Mouse (Mus musculus): ENCODE measurements around the gene Fgl2. TPM values are rescaled to one million over a fixed set of nuclear protein-coding genes. Genes with fewer than 3 reads are reported as not detected.

Fgl2 gene
- polyA plus RNA-seq, 1 experiment from 2014 or later: 1.5 TPM

DNA sequence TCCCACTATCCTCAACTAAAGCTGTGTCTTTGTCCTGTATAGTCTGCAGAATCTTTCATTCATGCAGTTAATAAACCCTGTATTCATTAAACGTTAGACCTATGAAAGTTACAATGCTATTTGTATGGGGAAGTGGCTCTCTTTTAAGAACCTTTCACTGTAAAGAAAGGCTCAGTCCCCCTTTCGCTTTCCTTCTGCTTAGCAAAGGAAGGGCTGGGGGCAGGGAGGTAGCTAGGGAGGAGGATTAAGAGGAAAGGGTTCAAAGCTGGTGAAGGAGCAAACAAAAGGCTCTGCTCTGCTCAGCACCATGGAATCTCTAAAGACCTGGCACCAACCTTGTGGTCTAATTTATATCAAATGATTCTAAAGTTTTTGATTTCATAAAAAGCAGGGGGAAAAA is 4.9 kb upstream of the Fgl2 start:
- H3K9me3 ChIP-seq (replicated peaks): no peaks in the 10 kb centered on the region
- ATAC-seq: no peak
- H3K4me3 ChIP-seq: no peak overlapping the region
- no peaks in the 10 kb centered on the region for H3K36me3 ChIP-seq
- 36% methylated on average over 2 of the region's 2 CpGs for WGBS (ENCODE audit: insufficient replicate concordance)
- H3K4me1 ChIP-seq: peaks cover 3% of the 10 kb centered on the region; the same call in 1 of the 2 replicates
- peaks cover 5% of the 10 kb centered on the region; the same call in 1 of the 2 replicates for H3K27me3 ChIP-seq (replicated peaks)
- no peak overlapping the region for H3K9ac ChIP-seq
- no peak overlapping the region for H3K27ac ChIP-seq
- H3K4me2 ChIP-seq: no peak overlapping the region

DNA sequence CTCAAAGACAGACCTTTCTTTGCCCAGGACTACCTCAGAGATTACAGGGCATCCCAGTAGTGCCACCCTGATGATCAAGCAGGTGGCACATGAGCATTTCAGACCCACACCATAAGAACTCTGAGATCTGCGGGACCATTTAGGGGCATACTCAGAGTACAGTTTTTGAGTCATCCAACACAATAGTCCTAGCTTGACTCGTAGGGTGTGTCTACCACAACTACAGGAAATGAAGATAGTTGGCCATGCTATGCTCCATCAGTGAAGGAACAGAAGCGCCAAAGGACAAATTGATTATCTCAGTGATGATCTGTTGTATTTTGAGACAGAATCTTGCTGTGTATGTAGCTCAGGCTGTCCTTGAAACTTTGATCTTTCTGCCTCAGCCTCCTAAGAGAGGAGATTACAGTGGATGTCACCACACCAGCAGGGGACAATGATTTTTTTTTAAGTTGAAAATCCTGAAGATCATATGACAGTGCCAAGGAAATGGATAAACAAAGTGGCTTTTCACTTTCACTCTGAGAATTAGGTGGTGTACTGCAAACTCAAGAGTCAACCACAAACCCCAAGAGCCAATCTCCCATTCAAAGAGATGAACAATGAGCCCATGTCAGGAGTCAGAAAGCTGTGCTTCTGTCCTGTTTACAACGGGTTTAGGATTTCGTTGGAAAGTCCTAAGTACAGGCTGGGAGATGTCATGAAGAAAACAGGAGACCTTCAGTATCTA is 2.1 kb upstream of the Fgl2 start:
- Histone ChIP-seq H3K9ac (no peak overlapping the region), H3K36me3 (no peaks in the 10 kb centered on the region), H3K27ac (no peak overlapping the region), H3K4me1 (peaks cover 8% of the 10 kb centered on the region; the same call in 1 of the 2 replicates), H3K4me2 (no peak overlapping the region), H3K27me3 (replicated peaks) (peaks cover 11% of the 10 kb centered on the region; the same call in 1 of the 2 replicates), H3K9me3 (replicated peaks) (no peaks in the 10 kb centered on the region), H3K4me3 (no peak overlapping the region)
- ATAC-seq: no peak
- WGBS (ENCODE audit: insufficient replicate concordance): 66% methylated on average over 5 of the region's 5 CpGs

DNA sequence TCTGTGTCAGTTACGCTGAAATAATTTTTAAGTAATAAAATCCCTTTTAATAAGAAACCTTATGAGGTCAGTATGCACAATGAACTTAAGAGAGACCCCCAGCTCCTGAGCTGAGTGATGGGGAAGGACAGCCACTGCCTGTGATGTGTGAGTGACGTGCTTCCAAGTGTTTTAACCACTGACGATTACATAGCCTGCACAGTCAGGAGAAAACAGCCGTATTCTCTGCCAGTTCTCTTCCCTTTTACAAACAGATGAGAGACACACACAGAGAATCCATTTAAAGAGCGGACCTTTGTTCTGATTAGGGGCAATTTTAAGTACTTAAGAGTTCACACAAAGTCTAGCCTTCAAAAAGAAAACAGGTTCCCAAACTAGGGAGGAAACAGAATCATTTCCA is 522 bp upstream of the Fgl2 start:
- no peaks in the 10 kb centered on the region for H3K9me3 ChIP-seq (replicated peaks)
- no peak overlapping the region for H3K9ac ChIP-seq
- peaks cover 11% of the 10 kb centered on the region; the same call in 1 of the 2 replicates for H3K27me3 ChIP-seq (replicated peaks)
- peak overlapping the region; percentile 71 for H3K4me2 ChIP-seq
- no peak overlapping the region for H3K27ac ChIP-seq
- ATAC-seq: no peak
- 36% methylated on average over 5 of the region's 5 CpGs for WGBS (ENCODE audit: insufficient replicate concordance)
- no peak overlapping the region for H3K4me3 ChIP-seq
- H3K36me3 ChIP-seq: no peaks in the 10 kb centered on the region
- H3K4me1 ChIP-seq: peaks cover 8% of the 10 kb centered on the region; the same call in 1 of the 2 replicates

DNA sequence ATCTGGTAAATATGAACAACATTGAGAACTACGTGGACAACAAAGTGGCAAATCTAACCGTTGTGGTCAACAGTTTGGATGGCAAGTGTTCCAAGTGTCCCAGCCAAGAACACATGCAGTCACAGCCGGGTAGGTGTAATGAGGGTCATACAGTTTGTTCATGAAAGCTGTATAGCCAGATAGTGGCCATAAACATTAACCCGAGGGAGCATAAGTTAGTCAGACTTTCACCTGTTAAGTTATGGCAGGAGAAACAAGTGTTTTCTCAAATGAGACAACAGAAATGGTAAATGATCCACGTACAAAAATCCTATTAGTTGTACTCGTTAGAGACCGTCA is 707 bp downstream of the Fgl2 start:
- Histone ChIP-seq H3K27me3 (replicated peaks) (peaks cover 11% of the 10 kb centered on the region; the same call in 1 of the 2 replicates), H3K9me3 (replicated peaks) (no peaks in the 10 kb centered on the region), H3K4me3 (peak overlapping the region; percentile 48; the same call in 1 of the 2 replicates), H3K9ac (no peak overlapping the region), H3K4me2 (peak overlapping the region; percentile 71), H3K4me1 (peaks cover 8% of the 10 kb centered on the region; the same call in 1 of the 2 replicates), H3K36me3 (no peaks in the 10 kb centered on the region), H3K27ac (no peak overlapping the region)
- WGBS (ENCODE audit: insufficient replicate concordance): 41% methylated on average over 7 of the region's 7 CpGs
- no peak for ATAC-seq

DNA sequence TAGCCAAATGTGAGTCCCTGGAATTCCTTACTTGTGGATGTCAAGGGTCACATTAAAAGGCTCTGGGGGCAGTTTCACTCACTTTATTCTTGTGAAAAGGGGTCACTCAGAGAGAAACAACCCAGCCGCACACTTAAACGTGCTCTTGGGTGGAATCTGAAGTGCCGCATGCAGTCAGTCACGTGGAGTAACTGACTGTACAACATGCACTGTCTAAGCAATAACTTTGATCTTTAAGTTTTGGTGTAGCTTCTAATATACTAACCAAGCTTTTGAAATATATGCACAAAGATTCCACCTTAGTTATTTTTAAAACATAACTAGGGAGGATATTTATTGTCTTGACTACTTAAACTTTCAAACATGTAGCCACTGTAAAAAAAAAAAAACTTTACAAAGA is 4.5 kb downstream of the Fgl2 start:
- no peak for ATAC-seq
- H3K4me1 ChIP-seq: peaks cover 8% of the 10 kb centered on the region; the same call in 1 of the 2 replicates
- no peak overlapping the region for H3K9ac ChIP-seq
- H3K36me3 ChIP-seq: no peaks in the 10 kb centered on the region
- H3K4me2 ChIP-seq: no peak overlapping the region
- H3K4me3 ChIP-seq: no peak overlapping the region
- peaks cover 10% of the 10 kb centered on the region; the same call in 1 of the 2 replicates for H3K27me3 ChIP-seq (replicated peaks)
- 75% methylated on average over 4 of the region's 4 CpGs for WGBS (ENCODE audit: insufficient replicate concordance)
- H3K27ac ChIP-seq: no peak overlapping the region
- H3K9me3 ChIP-seq (replicated peaks): no peaks in the 10 kb centered on the region

DNA sequence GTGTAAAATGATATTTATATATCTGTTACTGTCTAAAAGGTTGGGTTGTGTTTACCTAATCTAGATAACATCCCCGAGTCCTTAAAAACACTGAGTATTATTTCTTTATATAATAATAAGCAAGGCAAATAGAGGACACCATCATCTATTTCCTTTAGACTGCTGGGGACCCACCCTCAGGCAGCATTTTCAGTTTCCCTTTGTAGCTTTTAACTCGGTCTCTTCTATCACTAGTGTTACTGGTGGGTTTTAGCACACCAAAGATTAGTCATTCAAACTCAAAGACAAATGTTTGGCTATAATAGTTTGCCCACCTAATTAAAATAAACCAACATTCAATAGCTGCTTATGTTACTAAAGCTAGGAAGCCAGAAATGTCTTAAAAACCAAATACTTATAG is 6.0 kb downstream of the Fgl2 start:
- no peak overlapping the region for H3K4me2 ChIP-seq
- H3K4me3 ChIP-seq: no peak overlapping the region
- no peak for ATAC-seq
- no peak overlapping the region for H3K27ac ChIP-seq
- H3K36me3 ChIP-seq: no peaks in the 10 kb centered on the region
- WGBS (ENCODE audit: insufficient replicate concordance): 37% methylated on average over 2 of the region's 2 CpGs
- 0 out of 2 replicates have a peak, but pooled peaks cover 3% of the 10 kb centered on the region for H3K4me1 ChIP-seq
- no peaks in the 10 kb centered on the region for H3K27me3 ChIP-seq (replicated peaks)
- no peak overlapping the region for H3K9ac ChIP-seq
- no peaks in the 10 kb centered on the region for H3K9me3 ChIP-seq (replicated peaks)

DNA sequence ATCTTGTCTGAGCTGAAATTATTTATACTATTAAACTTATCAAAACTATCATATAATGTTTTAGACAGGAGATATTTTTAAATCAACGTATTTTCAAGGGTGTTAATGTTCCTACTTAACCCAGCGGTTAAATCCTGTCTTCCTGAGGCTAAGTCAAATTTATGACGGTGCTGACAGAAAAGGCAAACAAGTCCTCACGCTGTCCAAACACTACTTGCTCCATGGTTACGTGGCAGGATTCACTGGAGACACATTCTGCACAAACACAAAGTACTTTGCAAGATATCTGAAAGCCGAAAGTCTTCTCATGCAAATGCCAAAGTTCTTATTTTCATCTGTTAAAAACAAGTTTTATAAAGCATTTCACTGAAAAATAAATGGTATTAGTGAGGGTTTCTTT is 9.5 kb downstream of the Fgl2 start:
- no peak overlapping the region for H3K9ac ChIP-seq
- no peak overlapping the region for H3K4me3 ChIP-seq
- H3K4me1 ChIP-seq: peaks cover 23% of the 10 kb centered on the region
- no peaks in the 10 kb centered on the region for H3K36me3 ChIP-seq
- H3K4me2 ChIP-seq: no peak overlapping the region
- no peaks in the 10 kb centered on the region for H3K9me3 ChIP-seq (replicated peaks)
- H3K27ac ChIP-seq: no peak overlapping the region
- 56% methylated on average over 6 of the region's 6 CpGs for WGBS (ENCODE audit: insufficient replicate concordance)
- H3K27me3 ChIP-seq (replicated peaks): no peaks in the 10 kb centered on the region
- ATAC-seq: no peak

DNA sequence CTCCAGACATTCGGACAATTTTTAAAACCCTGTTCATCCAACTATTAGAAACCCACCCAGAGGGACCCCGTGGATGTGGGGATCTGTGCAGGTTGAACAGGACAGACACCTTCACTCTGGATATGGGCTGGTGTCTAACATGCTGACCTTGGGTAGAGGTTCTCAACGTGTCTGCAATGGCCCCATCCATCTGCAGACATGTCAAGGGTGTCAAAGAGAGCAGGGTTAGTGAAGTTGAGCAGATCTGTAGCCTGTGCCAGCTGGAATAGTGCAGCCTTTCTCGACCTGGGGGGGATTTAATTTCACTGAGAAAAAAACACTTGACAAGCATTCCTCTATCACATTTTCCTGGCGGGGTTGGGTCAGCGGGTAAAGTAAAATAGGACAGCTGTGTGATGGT is 10.2 kb downstream of the Fgl2 start:
- Histone ChIP-seq H3K9ac (no peak overlapping the region), H3K4me3 (no peak overlapping the region), H3K4me1 (peaks cover 23% of the 10 kb centered on the region), H3K36me3 (no peaks in the 10 kb centered on the region), H3K27me3 (replicated peaks) (no peaks in the 10 kb centered on the region), H3K27ac (no peak overlapping the region), H3K9me3 (replicated peaks) (no peaks in the 10 kb centered on the region), H3K4me2 (no peak overlapping the region)
- no peak for ATAC-seq
- WGBS (ENCODE audit: insufficient replicate concordance): 52% methylated on average over 6 of the region's 6 CpGs

DNA sequence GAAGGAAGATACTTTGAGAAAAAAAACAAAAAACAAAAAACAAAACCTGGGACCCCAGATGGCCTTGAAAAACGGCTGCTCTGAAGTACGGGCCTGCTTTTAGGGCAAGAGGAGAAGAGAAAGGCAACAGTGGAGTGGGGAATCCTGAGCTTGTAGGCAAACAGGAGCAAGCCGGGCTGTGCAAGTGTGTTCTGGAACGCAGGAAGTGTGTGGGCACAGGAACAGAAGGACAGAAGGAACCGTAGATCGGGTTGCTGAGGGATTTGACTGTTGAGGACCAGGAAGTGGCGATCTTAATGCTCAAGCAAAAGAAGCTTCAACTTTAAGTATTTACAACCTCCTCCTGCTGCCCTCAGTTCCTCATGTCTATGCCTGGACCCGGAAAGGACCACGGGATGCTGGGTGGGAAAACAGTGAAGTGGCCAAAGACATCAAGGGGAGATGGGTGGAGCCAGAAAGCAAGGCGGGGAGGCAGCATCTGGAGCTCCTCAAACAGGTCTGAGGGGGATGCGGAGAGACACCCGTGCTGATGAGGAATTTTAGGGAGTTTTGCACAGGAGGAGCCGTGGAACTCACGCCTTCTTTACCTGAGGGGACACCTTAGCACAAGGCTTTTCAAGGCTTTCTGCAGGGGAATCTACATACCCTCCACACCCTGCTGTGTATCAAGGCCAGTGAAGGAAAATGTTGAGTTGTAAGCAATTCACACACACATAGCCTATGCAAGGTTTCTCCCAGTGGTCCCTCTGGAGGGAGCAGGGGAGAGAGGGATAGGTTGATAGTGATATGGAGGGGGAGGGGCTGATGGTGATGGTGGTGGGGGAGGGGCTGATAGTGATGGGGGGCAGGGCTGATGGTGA is 11.2 kb downstream of the Fgl2 start:
- H3K27ac ChIP-seq: no peak overlapping the region

DNA sequence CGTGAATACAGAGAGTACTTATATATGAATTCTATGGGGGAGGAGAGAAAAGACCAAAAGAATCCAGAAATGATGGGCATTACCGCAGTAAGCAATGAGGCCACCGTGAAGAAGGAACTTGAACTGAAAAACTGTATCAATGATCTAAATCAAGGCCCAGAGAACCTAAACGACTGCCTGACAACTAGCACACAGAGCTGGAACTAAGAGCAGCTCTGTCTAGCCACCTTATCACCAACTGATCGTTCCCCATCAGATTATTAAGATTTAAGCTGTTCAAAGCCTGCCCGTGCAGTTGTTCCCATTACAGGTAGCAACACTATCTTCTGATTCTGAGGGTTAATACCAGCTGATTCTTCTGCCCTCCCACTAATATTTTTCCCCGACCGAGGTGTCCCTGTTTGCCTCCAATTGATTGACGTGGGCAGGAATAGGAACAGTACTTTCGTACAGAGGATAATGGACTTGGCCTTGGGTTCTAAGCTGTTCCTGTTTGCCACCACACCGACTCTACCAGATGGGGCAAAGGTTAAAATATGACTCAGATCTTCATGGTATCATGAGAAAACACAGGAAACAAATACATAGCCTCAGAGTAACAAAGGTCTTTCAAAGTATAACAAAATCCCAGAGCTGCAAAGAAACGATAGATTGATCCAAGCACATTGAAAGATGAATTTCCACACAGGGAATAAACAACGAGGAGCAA is 12.0 kb downstream of the Fgl2 start:
- Histone ChIP-seq H3K36me3 (no peaks in the 10 kb centered on the region), H3K9me3 (replicated peaks) (no peaks in the 10 kb centered on the region), H3K27ac (no peak overlapping the region), H3K4me2 (no peak overlapping the region), H3K4me1 (peaks cover 23% of the 10 kb centered on the region), H3K4me3 (no peak overlapping the region), H3K27me3 (replicated peaks) (no peaks in the 10 kb centered on the region), H3K9ac (no peak overlapping the region)
- ATAC-seq: no peak
- 51% methylated on average over 13 of the region's 13 CpGs for WGBS (ENCODE audit: insufficient replicate concordance)

More for the DNA sequence above, 11.2 kb downstream of the Fgl2 start:
- Histone ChIP-seq H3K36me3 (no peaks in the 10 kb centered on the region), H3K4me2 (no peak overlapping the region), H3K4me1 (peaks cover 23% of the 10 kb centered on the region), H3K9me3 (replicated peaks) (no peaks in the 10 kb centered on the region), H3K9ac (no peak overlapping the region), H3K4me3 (no peak overlapping the region), H3K27me3 (replicated peaks) (no peaks in the 10 kb centered on the region)
- WGBS (ENCODE audit: insufficient replicate concordance): 25% methylated on average over 14 of the region's 14 CpGs
- no peak for ATAC-seq

DNA sequence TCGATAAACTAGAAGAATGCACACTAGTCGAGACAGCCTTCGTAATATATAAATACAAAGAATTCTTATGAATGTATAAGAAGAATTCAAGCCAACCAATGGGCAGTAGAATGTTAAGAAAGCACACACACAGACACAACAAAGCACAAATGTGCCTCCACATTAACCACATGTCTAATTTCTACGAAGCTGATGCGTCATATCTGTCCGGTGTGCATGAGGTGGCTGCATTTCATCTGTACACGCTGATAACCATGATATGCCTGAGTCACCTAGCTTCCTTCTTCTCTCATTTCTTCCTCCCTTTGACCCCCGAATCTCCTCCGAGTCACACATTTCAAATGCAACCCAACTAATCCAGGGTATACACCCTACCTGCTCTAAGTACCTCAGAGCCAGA is 12.5 kb downstream of the Fgl2 start:
- Histone ChIP-seq H3K4me3 (no peak overlapping the region), H3K36me3 (no peaks in the 10 kb centered on the region), H3K4me2 (no peak overlapping the region), H3K27ac (no peak overlapping the region), H3K9me3 (replicated peaks) (no peaks in the 10 kb centered on the region), H3K4me1 (peaks cover 23% of the 10 kb centered on the region), H3K27me3 (replicated peaks) (no peaks in the 10 kb centered on the region), H3K9ac (no peak overlapping the region)
- no peak for ATAC-seq
- 52% methylated on average over 9 of the region's 9 CpGs for WGBS (ENCODE audit: insufficient replicate concordance)

DNA sequence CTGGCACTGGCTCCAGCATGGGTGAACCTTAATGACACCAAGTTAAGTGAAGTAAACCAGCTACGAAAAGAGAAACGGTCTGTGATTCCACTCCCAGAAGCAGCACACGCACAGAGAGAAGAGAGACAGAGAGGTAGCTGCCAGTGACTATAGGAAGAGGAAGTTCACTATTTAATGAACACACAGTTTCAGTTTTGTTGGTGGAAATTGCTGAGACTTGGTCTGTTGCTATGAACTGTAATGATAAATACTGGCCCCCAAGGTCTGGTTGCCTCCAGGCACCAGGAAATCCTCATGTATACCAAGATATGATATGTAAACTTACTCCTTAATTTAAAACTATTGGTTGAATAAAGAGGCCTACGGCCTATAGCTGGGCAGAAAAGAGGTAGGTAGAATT is 14.0 kb downstream of the Fgl2 start:
- Histone ChIP-seq H3K4me3 (no peak overlapping the region), H3K36me3 (no peaks in the 10 kb centered on the region), H3K27ac (no peak overlapping the region), H3K4me1 (peaks cover 23% of the 10 kb centered on the region), H3K4me2 (no peak overlapping the region), H3K27me3 (replicated peaks) (no peaks in the 10 kb centered on the region), H3K9ac (no peak overlapping the region), H3K9me3 (replicated peaks) (no peaks in the 10 kb centered on the region)
- no peak for ATAC-seq
- 52% methylated on average over 4 of the region's 4 CpGs for WGBS (ENCODE audit: insufficient replicate concordance)

Data from liver, embryonic 12.5 days (tissue).